Mouse (Mus musculus): ENCODE measurements at regions not wholly inside any gene's neighbourhood (a gene's known extent, or its start where the extent isn't known, plus 50 kb on each side); places are given as distances from the start of the nearest gene placed in this dataset.
A peak's percentile ranks its signal among the peaks of the same experiment; 100 is the strongest.

DNA sequence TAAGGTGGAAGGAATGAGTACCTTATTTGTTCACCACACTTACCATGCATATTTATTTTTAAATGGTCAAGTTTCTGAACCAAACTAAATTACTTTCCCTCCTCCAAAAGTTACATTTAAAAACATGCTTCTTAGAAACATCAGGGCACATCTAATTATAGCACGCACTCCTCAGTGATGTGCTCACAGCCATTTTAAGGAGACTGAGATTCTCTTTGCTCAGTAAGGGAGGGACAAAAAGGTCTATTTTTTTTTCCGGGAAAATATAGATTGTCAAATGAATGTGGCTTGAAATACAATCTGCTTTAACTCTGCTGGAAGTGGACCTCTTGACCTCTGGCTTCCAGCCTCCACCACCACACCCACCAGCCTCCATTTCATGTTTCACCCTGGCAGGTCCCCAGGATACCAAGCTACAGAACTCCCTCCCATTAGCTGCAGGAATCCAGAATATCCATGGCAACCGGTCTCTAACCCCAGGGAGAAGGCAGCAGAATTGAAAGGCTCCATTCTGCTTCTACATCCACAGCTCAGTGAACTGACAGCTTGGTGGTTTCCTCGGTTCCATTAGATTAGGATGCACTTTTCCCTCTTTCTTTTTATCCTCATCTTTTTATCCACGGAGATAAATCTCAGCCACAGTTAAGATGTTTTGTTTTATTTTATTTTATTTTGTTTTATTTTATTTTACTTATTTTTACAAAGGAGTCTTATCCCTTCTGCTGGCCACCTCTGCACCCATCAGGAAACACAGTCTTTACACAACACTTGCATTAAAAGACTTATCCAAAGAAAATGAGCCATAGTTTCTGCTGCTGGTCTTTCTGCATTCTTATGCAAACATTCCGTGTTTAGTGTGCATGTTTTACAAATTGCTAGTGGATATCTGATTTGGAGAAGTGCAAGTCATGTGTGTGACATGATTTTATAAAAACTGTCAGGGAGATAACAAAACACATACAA is 152.2 kb upstream of the Prr30 start:
- WGBS: 2% methylated on average over 6 of the region's 6 CpGs

DNA sequence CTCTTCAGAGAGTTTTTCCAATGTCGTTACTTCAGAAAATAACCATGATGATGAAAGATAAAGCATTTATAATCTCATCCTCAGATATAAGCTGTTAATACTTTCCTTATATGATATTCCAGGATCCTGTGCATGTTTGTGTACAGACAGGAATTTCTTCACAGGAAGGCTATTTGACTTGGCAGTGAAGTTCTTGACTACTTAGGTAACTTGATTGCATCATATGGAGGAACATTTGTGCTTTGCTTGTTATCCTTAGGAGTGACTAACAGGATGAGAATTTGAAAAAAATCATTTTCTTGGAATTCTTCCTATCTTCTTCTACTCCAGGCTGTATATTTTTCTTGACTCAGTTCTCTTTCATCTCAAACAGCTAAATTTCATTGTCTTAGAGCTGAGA is 140.2 kb upstream of the Prr30 start:
- no peaks in the 10 kb centered on the region for H3K9me3 ChIP-seq (ENCODE audit: control insufficient read depth, low read length)
- no peak overlapping the region for H3K27ac ChIP-seq (ENCODE audit: low read length)
- no peaks in the 10 kb centered on the region for H3K4me1 ChIP-seq (replicated peaks; ENCODE audit: control insufficient read depth, insufficient read depth, low read length)
- H3K27me3 ChIP-seq (replicated peaks; ENCODE audit: control insufficient read depth, insufficient read depth, low read length): no peaks in the 10 kb centered on the region
- H3K36me3 ChIP-seq (ENCODE audit: control insufficient read depth, insufficient read depth): no peaks in the 10 kb centered on the region
- 100% methylated on average over 1 of the region's 1 CpGs for WGBS
- no peak overlapping the region for H3K4me3 ChIP-seq (replicated peaks; ENCODE audit: low read length)
- H3K4me2 ChIP-seq (ENCODE audit: low read length): no peak overlapping the region
- no peak overlapping the region for H3K9ac ChIP-seq (replicated peaks; ENCODE audit: low read depth, low read length)
- no peak for ATAC-seq

More for the DNA sequence above, 152.2 kb upstream of the Prr30 start:
- Histone ChIP-seq H3K27ac (ENCODE audit: low read length) (peak overlapping the region; percentile 66), H3K9ac (replicated peaks; ENCODE audit: low read depth, low read length) (no peak overlapping the region), H3K4me2 (ENCODE audit: low read length) (peak overlapping the region; percentile 16; the same call in 1 of the 2 replicates), H3K4me1 (replicated peaks; ENCODE audit: control insufficient read depth, insufficient read depth, low read length) (peaks cover 16% of the 10 kb centered on the region), H3K9me3 (ENCODE audit: control insufficient read depth, low read length) (no peaks in the 10 kb centered on the region), H3K27me3 (replicated peaks; ENCODE audit: control insufficient read depth, insufficient read depth, low read length) (no peaks in the 10 kb centered on the region), H3K36me3 (ENCODE audit: control insufficient read depth, insufficient read depth) (no peaks in the 10 kb centered on the region), H3K4me3 (replicated peaks; ENCODE audit: low read length) (no peak overlapping the region)
- peak; percentile 97 for ATAC-seq

DNA sequence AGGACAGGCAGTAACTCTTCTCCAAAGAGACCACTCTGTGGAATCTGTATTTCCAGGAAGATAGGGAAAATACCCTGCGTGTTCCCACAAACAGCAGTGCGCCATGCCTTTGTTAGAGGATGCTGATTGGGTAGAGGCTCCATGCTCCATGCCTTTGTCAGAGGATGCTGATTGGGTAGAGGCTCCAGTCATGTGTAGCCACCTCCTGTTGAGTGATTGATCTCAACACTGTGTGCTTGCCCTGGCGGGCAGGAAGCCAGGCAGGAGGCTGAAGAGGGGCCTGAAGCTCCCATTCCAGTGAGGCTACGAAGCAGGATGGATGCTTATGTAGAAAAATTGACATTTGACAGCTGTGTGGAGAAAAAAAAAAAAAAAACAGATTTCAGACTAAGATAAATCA is 131.9 kb upstream of the Prr30 start:
- Histone ChIP-seq H3K36me3 (ENCODE audit: control insufficient read depth, insufficient read depth) (no peaks in the 10 kb centered on the region), H3K27ac (ENCODE audit: low read length) (peak overlapping the region; percentile 12; the same call in 1 of the 2 replicates), H3K9ac (replicated peaks; ENCODE audit: low read depth, low read length) (no peak overlapping the region), H3K4me1 (replicated peaks; ENCODE audit: control insufficient read depth, insufficient read depth, low read length) (peaks cover 12% of the 10 kb centered on the region), H3K9me3 (ENCODE audit: control insufficient read depth, low read length) (no peaks in the 10 kb centered on the region), H3K4me3 (replicated peaks; ENCODE audit: low read length) (no peak overlapping the region), H3K27me3 (replicated peaks; ENCODE audit: control insufficient read depth, insufficient read depth, low read length) (no peaks in the 10 kb centered on the region), H3K4me2 (ENCODE audit: low read length) (no peak overlapping the region)
- WGBS: 31% methylated on average over 4 of the region's 4 CpGs
- ATAC-seq: peak; percentile 77

DNA sequence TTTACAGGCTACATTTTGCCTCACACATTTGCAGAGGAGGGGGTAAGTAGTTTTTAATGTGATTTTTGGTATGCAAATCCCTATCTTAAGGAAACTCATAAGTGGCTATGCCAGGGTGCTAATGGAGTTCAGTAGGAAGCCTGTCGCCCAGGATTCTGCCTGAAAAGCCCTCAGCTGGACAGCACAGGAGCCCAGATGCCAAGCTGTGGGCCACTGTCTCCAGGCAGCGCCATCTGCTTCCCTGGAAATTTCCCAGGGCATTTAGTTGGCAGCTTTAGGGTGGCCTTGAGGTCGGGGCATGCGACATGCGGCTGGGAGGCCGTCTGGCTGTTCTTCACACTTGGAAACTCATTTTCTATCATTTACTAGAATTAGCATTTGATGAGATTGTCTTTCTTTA is 127.3 kb upstream of the Prr30 start:
- Histone ChIP-seq H3K27ac (ENCODE audit: low read length) (peak overlapping the region; percentile 45), H3K4me2 (ENCODE audit: low read length) (no peak overlapping the region; the same call in 1 of the 2 replicates), H3K9ac (replicated peaks; ENCODE audit: low read depth, low read length) (no peak overlapping the region), H3K27me3 (replicated peaks; ENCODE audit: control insufficient read depth, insufficient read depth, low read length) (no peaks in the 10 kb centered on the region), H3K4me1 (replicated peaks; ENCODE audit: control insufficient read depth, insufficient read depth, low read length) (peaks cover 19% of the 10 kb centered on the region), H3K9me3 (ENCODE audit: control insufficient read depth, low read length) (no peaks in the 10 kb centered on the region), H3K4me3 (replicated peaks; ENCODE audit: low read length) (no peak overlapping the region), H3K36me3 (ENCODE audit: control insufficient read depth, insufficient read depth) (no peaks in the 10 kb centered on the region)
- ATAC-seq: peak; percentile 83
- WGBS: 25% methylated on average over 6 of the region's 6 CpGs

DNA sequence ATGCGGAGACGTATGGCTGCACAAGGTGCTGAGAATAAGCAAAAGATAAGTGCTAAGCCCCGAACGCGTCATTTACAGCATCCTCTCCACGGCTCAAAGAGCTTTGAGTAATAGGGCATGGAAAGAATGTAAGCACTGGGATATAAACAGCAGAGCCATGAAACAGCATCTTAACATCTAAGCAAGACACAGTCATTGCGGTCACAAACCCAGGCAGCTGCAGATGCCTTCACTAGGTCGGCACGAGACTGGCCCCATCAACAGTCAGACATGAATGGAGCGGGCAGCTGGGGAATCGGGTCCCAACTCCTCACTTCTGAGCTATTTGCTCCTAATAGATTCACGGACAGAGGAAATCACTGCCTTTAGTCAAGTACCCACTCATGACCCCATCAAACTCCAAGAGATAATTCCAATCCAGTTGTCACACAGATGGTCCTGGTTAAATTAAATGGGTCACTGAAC is 126.4 kb upstream of the Prr30 start:
- no peaks in the 10 kb centered on the region for H3K27me3 ChIP-seq (replicated peaks; ENCODE audit: control insufficient read depth, insufficient read depth, low read length)
- ATAC-seq: no peak
- no peaks in the 10 kb centered on the region for H3K9me3 ChIP-seq (ENCODE audit: control insufficient read depth, low read length)
- H3K4me1 ChIP-seq (replicated peaks; ENCODE audit: control insufficient read depth, insufficient read depth, low read length): peaks cover 14% of the 10 kb centered on the region
- no peak overlapping the region; the same call in 1 of the 2 replicates for H3K27ac ChIP-seq (ENCODE audit: low read length)
- no peaks in the 10 kb centered on the region for H3K36me3 ChIP-seq (ENCODE audit: control insufficient read depth, insufficient read depth)
- no peak overlapping the region for H3K4me2 ChIP-seq (ENCODE audit: low read length)
- no peak overlapping the region for H3K4me3 ChIP-seq (replicated peaks; ENCODE audit: low read length)
- 61% methylated on average over 12 of the region's 12 CpGs for WGBS
- H3K9ac ChIP-seq (replicated peaks; ENCODE audit: low read depth, low read length): no peak overlapping the region

DNA sequence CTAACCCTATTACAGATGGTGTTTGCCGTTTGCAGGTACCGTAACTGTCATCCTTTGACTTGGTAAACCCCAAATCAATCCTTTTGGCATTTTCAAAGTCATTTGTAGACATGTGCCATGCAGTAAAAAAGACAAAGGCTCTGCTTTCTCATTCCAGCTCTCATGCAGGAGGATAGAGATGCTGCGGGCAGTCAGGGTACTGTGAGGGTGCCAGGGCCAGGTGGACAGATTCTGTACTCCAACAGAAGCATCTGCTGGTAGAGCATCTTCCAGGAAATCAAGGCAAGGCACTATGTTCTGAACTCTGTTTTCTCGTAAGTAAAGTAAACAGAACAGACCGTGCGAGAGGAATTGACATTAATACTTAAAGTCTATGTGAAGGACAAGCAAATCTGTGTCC is 123.2 kb upstream of the Prr30 start:
- Histone ChIP-seq H3K4me2 (ENCODE audit: low read length) (no peak overlapping the region), H3K9ac (replicated peaks; ENCODE audit: low read depth, low read length) (no peak overlapping the region), H3K4me3 (replicated peaks; ENCODE audit: low read length) (no peak overlapping the region), H3K9me3 (ENCODE audit: control insufficient read depth, low read length) (no peaks in the 10 kb centered on the region), H3K36me3 (ENCODE audit: control insufficient read depth, insufficient read depth) (no peaks in the 10 kb centered on the region), H3K4me1 (replicated peaks; ENCODE audit: control insufficient read depth, insufficient read depth, low read length) (peaks cover 14% of the 10 kb centered on the region), H3K27ac (ENCODE audit: low read length) (no peak overlapping the region), H3K27me3 (replicated peaks; ENCODE audit: control insufficient read depth, insufficient read depth, low read length) (no peaks in the 10 kb centered on the region)
- WGBS: 93% methylated on average over 6 of the region's 6 CpGs
- no peak for ATAC-seq

DNA sequence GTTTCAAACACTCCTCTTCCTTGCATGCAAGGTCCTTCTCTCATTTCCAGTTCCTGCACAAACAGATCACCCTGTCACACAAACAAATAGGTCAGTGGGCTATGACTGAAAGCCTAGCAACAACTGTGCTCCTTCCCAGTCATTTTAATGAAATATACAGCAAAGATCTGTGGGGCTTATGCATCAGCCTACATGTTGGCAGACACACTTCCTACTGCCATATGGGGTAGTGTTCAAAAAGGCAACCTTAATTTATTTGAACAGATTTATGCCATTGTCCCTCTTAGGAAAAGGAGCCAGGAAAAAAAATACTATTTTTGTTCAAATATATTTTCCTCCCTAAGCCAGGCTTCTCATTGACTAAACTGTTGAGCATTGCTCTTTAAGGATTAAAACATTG is 107.8 kb upstream of the Prr30 start:
- H3K27me3 ChIP-seq (replicated peaks; ENCODE audit: control insufficient read depth, insufficient read depth, low read length): no peaks in the 10 kb centered on the region
- no peak overlapping the region for H3K27ac ChIP-seq (ENCODE audit: low read length)
- peak; percentile 65 for ATAC-seq
- no peaks in the 10 kb centered on the region for H3K9me3 ChIP-seq (ENCODE audit: control insufficient read depth, low read length)
- no peak overlapping the region for H3K4me3 ChIP-seq (replicated peaks; ENCODE audit: low read length)
- no peak overlapping the region for H3K9ac ChIP-seq (replicated peaks; ENCODE audit: low read depth, low read length)
- 0 out of 2 replicates have a peak, but pooled peaks cover 3% of the 10 kb centered on the region for H3K4me1 ChIP-seq (replicated peaks; ENCODE audit: control insufficient read depth, insufficient read depth, low read length)
- H3K4me2 ChIP-seq (ENCODE audit: low read length): no peak overlapping the region
- H3K36me3 ChIP-seq (ENCODE audit: control insufficient read depth, insufficient read depth): no peaks in the 10 kb centered on the region

DNA sequence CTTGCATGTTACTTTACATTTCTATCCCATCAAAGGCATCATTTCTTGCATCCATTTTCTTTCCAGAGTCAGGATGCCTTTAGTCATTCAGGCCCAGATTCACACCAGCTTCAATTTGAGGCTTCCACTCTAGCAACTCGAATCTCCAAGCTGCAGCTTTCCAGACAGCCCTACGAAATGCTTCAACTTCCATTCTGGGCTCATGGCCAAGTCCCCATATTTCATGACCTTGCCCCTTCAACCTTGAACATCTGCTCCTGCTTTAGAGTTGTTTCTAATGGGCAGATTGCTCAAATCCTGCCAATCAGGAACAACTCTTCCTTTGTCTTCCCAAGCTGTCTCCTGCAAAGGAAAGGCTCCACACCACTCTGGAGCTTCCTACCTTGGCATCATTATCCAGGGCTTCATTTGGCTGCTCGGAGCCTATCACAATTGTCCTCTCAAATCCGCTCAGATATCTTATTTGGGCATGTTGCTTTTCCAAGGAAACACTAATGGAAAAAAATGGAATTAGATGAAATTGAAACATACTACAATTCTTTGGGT is 104.4 kb upstream of the Prr30 start:
- Histone ChIP-seq H3K27me3 (replicated peaks; ENCODE audit: control insufficient read depth, insufficient read depth, low read length) (no peaks in the 10 kb centered on the region), H3K4me1 (replicated peaks; ENCODE audit: control insufficient read depth, insufficient read depth, low read length) (0 out of 2 replicates have a peak, but pooled peaks cover 3% of the 10 kb centered on the region), H3K9ac (replicated peaks; ENCODE audit: low read depth, low read length) (no peak overlapping the region), H3K4me3 (replicated peaks; ENCODE audit: low read length) (no peak overlapping the region), H3K27ac (ENCODE audit: low read length) (no peak overlapping the region), H3K4me2 (ENCODE audit: low read length) (no peak overlapping the region), H3K36me3 (ENCODE audit: control insufficient read depth, insufficient read depth) (no peaks in the 10 kb centered on the region), H3K9me3 (ENCODE audit: control insufficient read depth, low read length) (no peaks in the 10 kb centered on the region)
- 41% methylated on average over 4 of the region's 4 CpGs for WGBS
- peak; percentile 28; the same call in 1 of the 2 replicates for ATAC-seq

DNA sequence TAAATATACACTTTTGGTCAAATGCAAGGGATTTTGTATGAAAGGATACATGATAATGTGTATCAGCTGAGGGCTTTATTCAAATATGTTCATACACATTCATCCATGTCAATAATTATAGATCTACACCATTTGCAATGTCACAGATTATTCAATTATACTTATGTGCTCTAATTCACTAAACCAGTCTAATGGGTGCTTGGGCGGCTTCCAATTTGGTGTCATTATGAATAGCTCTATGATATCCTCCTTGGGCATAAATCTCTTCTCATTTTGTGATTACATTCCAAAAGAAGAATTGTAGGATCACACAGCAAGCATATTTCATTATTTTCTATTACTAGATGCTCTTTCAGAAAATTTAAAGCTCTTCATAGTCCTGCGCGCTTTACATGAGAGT is 97.7 kb upstream of the Prr30 start:
- H3K27me3 ChIP-seq (replicated peaks; ENCODE audit: control insufficient read depth, insufficient read depth, low read length): no peaks in the 10 kb centered on the region
- no peak for ATAC-seq
- no peaks in the 10 kb centered on the region for H3K4me1 ChIP-seq (replicated peaks; ENCODE audit: control insufficient read depth, insufficient read depth, low read length)
- 73% methylated on average over 3 of the region's 3 CpGs for WGBS
- H3K9me3 ChIP-seq (ENCODE audit: control insufficient read depth, low read length): no peaks in the 10 kb centered on the region
- H3K27ac ChIP-seq (ENCODE audit: low read length): no peak overlapping the region
- no peak overlapping the region for H3K9ac ChIP-seq (replicated peaks; ENCODE audit: low read depth, low read length)
- H3K4me2 ChIP-seq (ENCODE audit: low read length): no peak overlapping the region
- no peaks in the 10 kb centered on the region for H3K36me3 ChIP-seq (ENCODE audit: control insufficient read depth, insufficient read depth)
- H3K4me3 ChIP-seq (replicated peaks; ENCODE audit: low read length): no peak overlapping the region

Data from forebrain, embryonic 16.5 days (tissue).